Mouse (Mus musculus) liver, postnatal 0 days (tissue): ENCODE measurements at regions not wholly inside any gene's neighbourhood (a gene's known extent, or its start where the extent isn't known, plus 50 kb on each side); places are given as distances from the start of the nearest gene placed in this dataset.

Source experiments
- ATAC-seq: fragments of 200-750 bp; cut with Nextera tagmentation; 2 replicates; pipeline ENCODE4 v1.8.0; 2017; ENCODE audit warnings: mild to moderate bottlenecking, moderate library complexity
- DNase-seq: peaks from one replicate; pipeline ENCODE4 v3.0.0-alpha.2; 2016
- H3K27ac ChIP-seq: fragments of 300-500 bp; sonication (generic); 2 replicates; pipeline ENCODE4 v1.5.1; 2014; ENCODE audit warnings: antibody characterized with exemption, moderate library complexity, mild to moderate bottlenecking, low read depth
- H3K27me3 ChIP-seq: fragments of 300-500 bp; sonication (generic); 2 replicates; pipeline ENCODE4 v1.6.1; 2014; ENCODE audit warnings: low read length, control low read depth, mixed read lengths; ENCODE audit not compliant: insufficient read depth
- H3K36me3 ChIP-seq: fragments of 300-500 bp; sonication (generic); replicated peaks from 2 replicates; pipeline ENCODE4 v1.6.1; 2014; ENCODE audit warnings: mild to moderate bottlenecking, control low read depth, low read length, moderate library complexity, mixed read lengths; ENCODE audit not compliant: insufficient read depth
- H3K4me1 ChIP-seq: fragments of 300-500 bp; sonication (generic); 2 replicates; pipeline ENCODE4 v1.6.1; 2014; ENCODE audit warnings: antibody characterized with exemption, mild to moderate bottlenecking, control low read depth; ENCODE audit not compliant: insufficient read depth
- H3K4me2 ChIP-seq: fragments of 300-500 bp; sonication (generic); 2 replicates; pipeline ENCODE4 v1.6.1; 2014; ENCODE audit warnings: low read depth, mild to moderate bottlenecking, low read length, moderate library complexity, mixed read lengths
- H3K4me3 ChIP-seq: fragments of 300-500 bp; sonication (generic); 2 replicates; pipeline ENCODE4 v1.5.1; 2014; ENCODE audit warnings: low read depth, low read length
- H3K9ac ChIP-seq: fragments of 300-500 bp; sonication (generic); replicated peaks from 2 replicates; pipeline ENCODE4 v1.6.1; 2014; ENCODE audit warnings: mild to moderate bottlenecking, moderate library complexity
- H3K9me3 ChIP-seq: fragments of 300-500 bp; sonication (generic); 2 replicates; pipeline ENCODE4 v1.6.1; 2016; ENCODE audit warnings: mild to moderate bottlenecking, control low read depth, low read length, mixed read lengths
- CTCF ChIP-seq: sonication (generic); IDR thresholded peaks from 2 replicates; pipeline ENCODE4 v1.5.1; 2016; ENCODE audit warnings: antibody characterized with exemption, low read depth
- EP300 ChIP-seq: IDR thresholded peaks from 2 replicates; pipeline ENCODE4 v1.6.1; 2016; ENCODE audit warnings: antibody characterized with exemption, low read depth, mild to moderate bottlenecking
- WGBS: fragments of 180-500 bp; shearing (Covaris S2); extraction: QIAGEN DNeasy Blood & Tissue Kit; methylation state at CpG from one replicate; pipeline ENCODE4 v1.1.7; 2014; ENCODE audit not compliant: insufficient replicate concordance; 5-methylcytosine and 5-hydroxymethylcytosine counted together

GRCm38 (mm10) chr4:52265196-52265595, 173.8 kb upstream of the Smc2 start:
- 49% methylated on average over 2 of the region's 2 CpGs for WGBS
- H3K9me3 ChIP-seq = no peaks in the 10 kb centered on the region
- H3K27me3 ChIP-seq = no peaks in the 10 kb centered on the region
- ATAC-seq = no peak
- no peak overlapping the region for H3K9ac ChIP-seq
- no peak overlapping the region for H3K27ac ChIP-seq
- no peak overlapping the region for H3K4me2 ChIP-seq
- no peak overlapping the region for H3K4me3 ChIP-seq
- no peak for TF ChIP-seq CTCF
- no peak for TF ChIP-seq EP300
- no peaks in the 10 kb centered on the region for H3K4me1 ChIP-seq
- no peak for DNase-seq
- H3K36me3 ChIP-seq = no peaks in the 10 kb centered on the region

- Histone ChIP-seq H3K9me3 (no peaks in the 10 kb centered on the region), H3K4me2 (no peak overlapping the region), H3K36me3 (no peaks in the 10 kb centered on the region), H3K4me1 (no peaks in the 10 kb centered on the region), H3K27ac (no peak overlapping the region), H3K4me3 (no peak overlapping the region), H3K9ac (no peak overlapping the region), H3K27me3 (no peaks in the 10 kb centered on the region)
- WGBS = 46% methylated on average over 3 of the region's 3 CpGs
- DNase-seq = no peak
- no peak for TF ChIP-seq EP300
- TF ChIP-seq CTCF = no peak
- ATAC-seq = no peak
These were observed 156.6 kb upstream of the Smc2 start for GRCm38 (mm10) chr4:52282458-52282857.

GRCm38 (mm10) chr4:52284909-52285308, 154.1 kb upstream of the Smc2 start:
- Histone ChIP-seq H3K36me3 (no peaks in the 10 kb centered on the region), H3K9me3 (no peaks in the 10 kb centered on the region), H3K4me1 (no peaks in the 10 kb centered on the region), H3K4me3 (no peak overlapping the region), H3K4me2 (no peak overlapping the region), H3K27ac (no peak overlapping the region), H3K9ac (no peak overlapping the region), H3K27me3 (no peaks in the 10 kb centered on the region)
- 74% methylated on average over 2 of the region's 2 CpGs for WGBS
- TF ChIP-seq EP300 = no peak
- TF ChIP-seq CTCF = no peak
- DNase-seq = no peak
- no peak for ATAC-seq

- Histone ChIP-seq H3K4me1 (no peaks in the 10 kb centered on the region), H3K9ac (no peak overlapping the region), H3K4me2 (no peak overlapping the region), H3K27me3 (no peaks in the 10 kb centered on the region), H3K27ac (no peak overlapping the region), H3K36me3 (no peaks in the 10 kb centered on the region), H3K4me3 (no peak overlapping the region), H3K9me3 (no peaks in the 10 kb centered on the region)
- TF ChIP-seq CTCF (no peak), EP300 (no peak)
- no peak for DNase-seq
- whole genome bisulfite sequencing = 76% methylated on average over 2 of the region's 2 CpGs
- ATAC-seq = no peak
These were observed 145.4 kb upstream of the Smc2 start for GRCm38 (mm10) chr4:52293676-52294075.

- H3K9ac ChIP-seq = no peak overlapping the region
- no peak overlapping the region for H3K4me2 ChIP-seq
- TF ChIP-seq CTCF (peak; percentile 36), EP300 (no peak)
- H3K36me3 ChIP-seq = no peaks in the 10 kb centered on the region
- DNase-seq (peak; percentile 18), ATAC-seq (no peak)
- WGBS = 38% methylated on average over 3 of the region's 3 CpGs
- no peak overlapping the region for H3K27ac ChIP-seq
- no peaks in the 10 kb centered on the region for H3K27me3 ChIP-seq
- H3K4me1 ChIP-seq = no peaks in the 10 kb centered on the region
- H3K4me3 ChIP-seq = no peak overlapping the region
- no peaks in the 10 kb centered on the region for H3K9me3 ChIP-seq
These were observed 139.8 kb upstream of the Smc2 start for GRCm38 (mm10) chr4:52299226-52299625.

GRCm38 (mm10) chr4:52301653-52302052, 137.4 kb upstream of the Smc2 start:
- Histone ChIP-seq H3K27ac (no peak overlapping the region), H3K4me1 (no peaks in the 10 kb centered on the region), H3K4me2 (no peak overlapping the region), H3K27me3 (no peaks in the 10 kb centered on the region), H3K9ac (no peak overlapping the region), H3K9me3 (no peaks in the 10 kb centered on the region), H3K4me3 (no peak overlapping the region), H3K36me3 (no peaks in the 10 kb centered on the region)
- TF ChIP-seq CTCF (no peak), EP300 (no peak)
- DNase-seq (no peak), ATAC-seq (no peak)
- 65% methylated on average over 2 of the region's 2 CpGs for WGBS

- Histone ChIP-seq H3K9ac (no peak overlapping the region), H3K9me3 (no peaks in the 10 kb centered on the region), H3K4me2 (no peak overlapping the region), H3K4me1 (no peaks in the 10 kb centered on the region), H3K27ac (no peak overlapping the region), H3K4me3 (no peak overlapping the region), H3K36me3 (no peaks in the 10 kb centered on the region), H3K27me3 (no peaks in the 10 kb centered on the region)
- no peak for TF ChIP-seq CTCF
- no peak for TF ChIP-seq EP300
- ATAC-seq (no peak), DNase-seq (no peak)
- WGBS = 33% methylated on average over 3 of the region's 3 CpGs
These were observed 114.7 kb upstream of the Smc2 start for GRCm38 (mm10) chr4:52324300-52324699.
